Mouse (Mus musculus): ENCODE data around the gene Serpina1f. TPM values are rescaled to one million over a fixed set of nuclear protein-coding genes. Genes with fewer than 3 reads are reported as not detected.
A peak's percentile ranks its signal among the peaks of the same experiment; 100 is the strongest.

Gene Serpina1f
- polyA plus RNA-seq, 1 experiment from 2014 or later = not detected

DNA sequence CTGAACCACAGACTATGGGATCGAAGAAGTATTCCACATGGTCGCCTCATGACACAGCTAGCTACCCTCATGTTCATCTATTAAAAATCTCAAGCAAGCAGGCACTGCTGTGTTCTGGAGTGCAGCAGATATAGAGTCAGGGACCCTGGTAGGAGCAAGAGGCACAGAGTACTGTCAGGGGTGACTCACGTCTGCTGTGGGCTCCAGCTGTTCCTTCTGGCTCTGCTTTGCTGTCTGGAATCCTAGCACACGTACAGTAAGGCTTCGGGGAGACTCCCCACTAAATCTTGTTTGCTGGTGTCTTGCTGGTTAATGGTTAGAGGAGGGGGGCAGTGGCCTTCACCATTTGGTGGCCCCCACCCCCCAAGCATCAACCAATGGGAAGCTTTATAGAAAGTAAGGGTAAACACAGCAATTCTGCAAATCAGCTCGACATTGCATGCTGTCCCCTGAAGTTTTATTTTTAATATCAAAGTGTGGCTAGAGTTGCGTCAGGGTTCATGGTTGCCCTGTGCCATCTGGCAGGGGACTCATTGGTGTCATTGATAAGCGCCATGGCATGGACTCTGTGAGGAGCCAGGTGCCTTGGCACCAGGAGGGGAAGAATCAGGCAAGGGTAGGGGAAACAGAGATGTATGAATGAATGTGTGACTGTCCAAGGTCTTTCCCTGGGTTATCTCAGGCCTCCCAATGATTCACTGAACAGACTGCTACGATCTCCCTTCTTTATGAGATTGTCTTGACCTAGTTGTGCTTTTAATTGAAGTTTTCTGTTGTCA lies 38.3 kb downstream of the Serpina1f start, which contains the start of gene Serpina6:
Gene Serpina6 (minus strand): TSS at position 365 of the 779 bp plus-strand sequence.
- Histone ChIP-seq H3K4me1 (ENCODE audit: control insufficient read depth, insufficient read depth, low read depth, low read length) (no peaks in the 10 kb centered on the region), H3K9me3 (ENCODE audit: control insufficient read depth, low read length) (no peaks in the 10 kb centered on the region), H3K9ac (ENCODE audit: low read depth, low read length) (no peak within 1 kb of the TSS), H3K4me2 (ENCODE audit: low read length) (no peak within 1 kb of the TSS), H3K36me3 (ENCODE audit: control insufficient read depth, insufficient read depth, low read length) (no peaks in the 10 kb centered on the region), H3K27me3 (replicated peaks; ENCODE audit: control insufficient read depth, insufficient read depth, low read length) (no peaks in the 10 kb centered on the region), H3K27ac (ENCODE audit: low read depth, low read length) (no peak within 1 kb of the TSS), H3K4me3 (ENCODE audit: low read length) (no peak within 1 kb of the TSS)
- no peak for ATAC-seq
- whole genome bisulfite sequencing = 84% methylated on average over 9 of the region's 9 CpGs

- no peaks in the 10 kb centered on the region; the same call in 1 of the 2 replicates for H3K9me3 ChIP-seq (ENCODE audit: control insufficient read depth, low read length)
- no peak for ATAC-seq
- H3K36me3 ChIP-seq (ENCODE audit: control insufficient read depth, insufficient read depth, low read length) = no peaks in the 10 kb centered on the region
- 86% methylated on average over 7 of the region's 7 CpGs for WGBS
- H3K9ac ChIP-seq (ENCODE audit: low read depth, low read length) = no peak overlapping the region
- H3K4me2 ChIP-seq (ENCODE audit: low read length) = no peak overlapping the region
- H3K4me1 ChIP-seq (ENCODE audit: control insufficient read depth, insufficient read depth, low read depth, low read length) = no peaks in the 10 kb centered on the region
- no peak overlapping the region for H3K4me3 ChIP-seq (ENCODE audit: low read length)
- H3K27ac ChIP-seq (ENCODE audit: low read depth, low read length) = no peak overlapping the region
- H3K27me3 ChIP-seq (replicated peaks; ENCODE audit: control insufficient read depth, insufficient read depth, low read length) = no peaks in the 10 kb centered on the region
Observed at GRCm38 (mm10) chr12:103655123-103656044, 39.9 kb downstream of the Serpina1f start.

- no peak overlapping the region for H3K9ac ChIP-seq (ENCODE audit: low read depth, low read length)
- H3K4me1 ChIP-seq (ENCODE audit: control insufficient read depth, insufficient read depth, low read depth, low read length) = no peaks in the 10 kb centered on the region
- no peaks in the 10 kb centered on the region for H3K27me3 ChIP-seq (replicated peaks; ENCODE audit: control insufficient read depth, insufficient read depth, low read length)
- H3K36me3 ChIP-seq (ENCODE audit: control insufficient read depth, insufficient read depth, low read length) = no peaks in the 10 kb centered on the region
- no peak overlapping the region for H3K27ac ChIP-seq (ENCODE audit: low read depth, low read length)
- ATAC-seq = no peak
- no peak overlapping the region for H3K4me3 ChIP-seq (ENCODE audit: low read length)
- no peak overlapping the region for H3K4me2 ChIP-seq (ENCODE audit: low read length)
- H3K9me3 ChIP-seq (ENCODE audit: control insufficient read depth, low read length) = peaks cover 2% of the 10 kb centered on the region; the same call in 1 of the 2 replicates
- 95% methylated on average over 2 of the region's 2 CpGs for WGBS
Observed at GRCm38 (mm10) chr12:103653836-103654235, 41.5 kb downstream of the Serpina1f start.

- no peak for ATAC-seq
- H3K4me2 ChIP-seq (ENCODE audit: low read length) = no peak overlapping the region
- H3K4me3 ChIP-seq (ENCODE audit: low read length) = no peak overlapping the region
- WGBS = 79% methylated on average over 2 of the region's 2 CpGs
- no peaks in the 10 kb centered on the region for H3K4me1 ChIP-seq (ENCODE audit: control insufficient read depth, insufficient read depth, low read depth, low read length)
- H3K27ac ChIP-seq (ENCODE audit: low read depth, low read length) = no peak overlapping the region
- no peaks in the 10 kb centered on the region for H3K36me3 ChIP-seq (ENCODE audit: control insufficient read depth, insufficient read depth, low read length)
- H3K27me3 ChIP-seq (replicated peaks; ENCODE audit: control insufficient read depth, insufficient read depth, low read length) = no peaks in the 10 kb centered on the region
- H3K9ac ChIP-seq (ENCODE audit: low read depth, low read length) = no peak overlapping the region
- peaks cover 2% of the 10 kb centered on the region; the same call in 1 of the 2 replicates for H3K9me3 ChIP-seq (ENCODE audit: control insufficient read depth, low read length)
Observed at GRCm38 (mm10) chr12:103646314-103646713, 49.0 kb downstream of the Serpina1f start.

DNA sequence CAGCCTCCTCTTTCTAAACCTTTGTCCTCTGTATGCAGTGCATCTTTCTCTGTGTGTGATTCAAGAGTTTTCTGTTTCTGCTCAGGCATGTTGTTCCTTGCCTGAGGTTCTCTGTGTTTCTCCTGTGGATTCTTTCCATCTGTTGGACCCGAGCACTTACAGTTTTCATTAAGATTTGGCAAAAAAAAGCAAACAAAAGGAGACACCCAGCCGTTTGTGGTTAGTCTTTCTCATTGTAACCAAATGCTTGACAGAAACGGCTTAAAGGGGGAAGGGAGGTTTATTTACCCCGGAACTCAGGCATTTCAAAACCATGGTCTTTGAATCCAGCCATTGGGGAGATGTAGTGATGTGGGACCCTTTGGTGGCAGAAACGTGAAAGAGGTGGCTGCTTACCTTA lies 50.7 kb downstream of the Serpina1f start:
- Histone ChIP-seq H3K9me3 (ENCODE audit: control insufficient read depth, low read length) (no peaks in the 10 kb centered on the region), H3K27ac (ENCODE audit: low read depth, low read length) (no peak overlapping the region), H3K4me1 (ENCODE audit: control insufficient read depth, insufficient read depth, low read depth, low read length) (no peaks in the 10 kb centered on the region), H3K36me3 (ENCODE audit: control insufficient read depth, insufficient read depth, low read length) (no peaks in the 10 kb centered on the region), H3K4me3 (ENCODE audit: low read length) (no peak overlapping the region), H3K27me3 (replicated peaks; ENCODE audit: control insufficient read depth, insufficient read depth, low read length) (no peaks in the 10 kb centered on the region), H3K4me2 (ENCODE audit: low read length) (no peak overlapping the region), H3K9ac (ENCODE audit: low read depth, low read length) (no peak overlapping the region)
- 42% methylated on average over 5 of the region's 5 CpGs for WGBS
- ATAC-seq = no peak

- H3K27me3 ChIP-seq (replicated peaks; ENCODE audit: control insufficient read depth, insufficient read depth, low read length) = no peaks in the 10 kb centered on the region
- H3K27ac ChIP-seq (ENCODE audit: low read depth, low read length) = no peak overlapping the region
- H3K4me3 ChIP-seq (ENCODE audit: low read length) = no peak overlapping the region
- no peak for ATAC-seq
- H3K9me3 ChIP-seq (ENCODE audit: control insufficient read depth, low read length) = no peaks in the 10 kb centered on the region
- H3K4me2 ChIP-seq (ENCODE audit: low read length) = no peak overlapping the region
- H3K36me3 ChIP-seq (ENCODE audit: control insufficient read depth, insufficient read depth, low read length) = no peaks in the 10 kb centered on the region
- no peaks in the 10 kb centered on the region for H3K4me1 ChIP-seq (ENCODE audit: control insufficient read depth, insufficient read depth, low read depth, low read length)
- 85% methylated on average over 3 of the region's 3 CpGs for WGBS
- H3K9ac ChIP-seq (ENCODE audit: low read depth, low read length) = no peak overlapping the region
Observed at GRCm38 (mm10) chr12:103643818-103644217, 51.5 kb downstream of the Serpina1f start.

DNA sequence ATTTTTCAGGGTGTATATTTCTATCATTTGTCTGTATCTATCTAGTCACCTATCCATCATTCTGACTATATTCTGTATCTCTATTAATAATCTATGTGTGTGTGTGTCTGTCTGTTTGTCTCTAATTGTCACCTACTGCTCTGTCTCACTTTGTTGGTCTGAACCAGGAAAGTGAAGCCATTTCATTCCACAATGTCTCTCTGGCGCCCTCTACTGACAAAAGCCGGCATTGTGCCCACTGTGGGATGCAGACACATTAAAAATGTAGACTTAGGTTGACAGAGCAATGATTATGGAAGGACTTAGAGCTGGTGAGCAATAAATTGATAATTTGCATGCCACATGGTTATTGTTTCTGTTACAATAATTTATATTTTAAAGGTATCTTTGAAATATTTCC lies 52.0 kb downstream of the Serpina1f start:
- Histone ChIP-seq H3K9ac (ENCODE audit: low read depth, low read length) (no peak overlapping the region), H3K4me3 (ENCODE audit: low read length) (no peak overlapping the region), H3K4me1 (ENCODE audit: control insufficient read depth, insufficient read depth, low read depth, low read length) (no peaks in the 10 kb centered on the region), H3K36me3 (ENCODE audit: control insufficient read depth, insufficient read depth, low read length) (no peaks in the 10 kb centered on the region), H3K27me3 (replicated peaks; ENCODE audit: control insufficient read depth, insufficient read depth, low read length) (no peaks in the 10 kb centered on the region), H3K27ac (ENCODE audit: low read depth, low read length) (no peak overlapping the region), H3K9me3 (ENCODE audit: control insufficient read depth, low read length) (no peaks in the 10 kb centered on the region), H3K4me2 (ENCODE audit: low read length) (no peak overlapping the region)
- ATAC-seq = peak; percentile 70
- WGBS = 0% methylated on average over 2 of the region's 2 CpGs

All from hindbrain, embryonic 16.5 days (tissue).